Mouse (Mus musculus) embryo, embryonic 9.5 days (tissue): Measurements from ENCODE around the gene Kcnk2.

Source experiments
- DNase-seq: peaks from one replicate; pipeline ENCODE4 v3.0.0-alpha.2; 2017; ENCODE audit errors: extremely low spot score

Kcnk2 gene

DNA sequence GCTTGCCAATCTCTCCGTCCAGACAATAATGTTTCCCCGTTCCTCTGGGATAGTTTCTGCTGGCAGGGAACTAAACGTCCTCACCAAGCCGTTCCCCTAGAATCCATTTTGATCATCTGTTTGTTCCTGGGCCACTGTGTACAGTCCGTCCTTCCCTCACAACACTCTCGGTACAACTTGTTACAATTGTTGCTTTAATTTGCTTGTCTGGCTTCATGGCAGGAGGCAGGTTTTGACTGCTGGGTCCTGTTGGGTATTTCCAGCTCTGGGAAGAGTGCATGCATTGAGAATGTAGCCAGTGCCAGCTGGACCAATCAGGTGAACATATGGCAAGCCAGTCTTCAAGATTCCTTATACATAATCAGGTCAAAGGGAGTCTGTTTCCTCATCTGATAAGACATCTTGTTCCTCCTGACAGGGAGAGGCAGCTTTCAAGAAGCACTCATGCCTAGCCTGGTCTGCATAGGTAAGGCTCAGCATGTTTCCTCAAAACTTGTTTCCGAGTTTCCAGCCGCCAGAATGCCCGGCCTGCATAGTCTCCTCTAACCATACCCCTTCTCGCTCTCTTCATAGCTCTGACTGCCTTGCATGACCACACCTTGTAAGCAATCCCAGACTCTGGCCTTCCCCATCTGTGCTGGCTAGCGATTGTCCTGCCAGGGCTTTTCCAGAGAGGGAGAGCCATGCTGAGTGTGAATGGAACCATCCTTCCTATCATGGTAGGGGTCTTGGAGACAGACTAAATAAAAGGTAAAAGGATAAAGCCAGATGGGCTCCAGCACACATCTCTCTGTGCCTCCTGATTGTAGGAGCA is 184.1 kb downstream of the Kcnk2 start:
- DNase-seq: no peak

DNA sequence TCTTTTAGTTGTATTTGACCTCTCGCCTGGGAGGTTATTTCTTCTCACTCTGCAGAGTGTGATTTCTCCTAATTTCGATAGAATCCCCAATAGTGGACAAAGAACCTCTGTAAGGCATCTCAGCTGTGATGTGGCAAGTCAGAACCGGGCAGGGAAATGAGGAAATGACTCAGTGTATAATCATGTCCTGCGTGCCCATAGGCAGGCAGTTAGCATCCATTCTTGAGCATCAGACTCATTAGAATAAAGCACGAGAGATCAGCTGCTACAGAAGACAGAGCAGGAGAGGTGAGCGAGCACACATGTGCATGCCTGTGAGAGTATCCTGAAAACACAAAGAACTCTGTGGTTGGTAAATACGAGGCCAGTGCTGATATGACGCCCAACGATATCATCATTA is 186.9 kb downstream of the Kcnk2 start:
- no peak for DNase-seq

DNA sequence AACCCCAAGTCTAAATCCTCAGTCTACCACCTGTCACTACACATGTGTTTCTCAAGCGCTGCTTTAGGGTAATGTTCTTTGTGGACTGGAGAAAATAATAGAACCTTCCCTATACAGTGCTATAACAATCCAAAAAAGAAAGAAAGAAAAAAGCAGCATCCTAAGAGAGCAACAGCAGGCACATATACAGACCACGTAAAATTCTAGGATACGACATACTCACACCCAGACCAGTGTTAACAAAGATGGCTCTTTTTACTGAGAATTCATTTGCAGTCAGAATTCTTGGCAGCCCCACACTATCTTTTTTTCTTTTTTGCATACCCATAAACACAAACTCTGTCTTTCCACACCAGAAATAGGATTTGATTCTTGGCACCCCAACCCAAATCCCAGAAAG is 187.6 kb downstream of the Kcnk2 start:
- no peak for DNase-seq

DNA sequence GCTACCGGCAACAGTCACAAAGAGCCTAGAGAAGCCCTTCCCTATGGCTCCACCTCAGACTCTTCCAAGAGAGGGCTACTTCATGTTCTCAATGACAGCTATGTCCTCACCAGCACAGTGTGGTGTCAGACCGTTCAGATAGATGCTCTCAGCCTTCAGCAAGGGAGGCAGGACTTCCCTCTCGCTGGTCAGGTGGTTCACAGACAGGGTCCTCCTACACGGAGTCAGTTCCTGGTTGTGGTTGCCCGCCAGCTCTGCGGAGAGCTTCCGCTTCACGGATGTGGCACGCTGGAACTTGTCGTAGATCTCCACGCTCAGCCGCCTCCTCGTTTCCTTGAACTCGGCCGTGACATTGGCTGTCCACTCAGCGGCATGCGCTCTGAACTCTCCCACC is 192.4 kb downstream of the Kcnk2 start:
- no peak for DNase-seq

DNA sequence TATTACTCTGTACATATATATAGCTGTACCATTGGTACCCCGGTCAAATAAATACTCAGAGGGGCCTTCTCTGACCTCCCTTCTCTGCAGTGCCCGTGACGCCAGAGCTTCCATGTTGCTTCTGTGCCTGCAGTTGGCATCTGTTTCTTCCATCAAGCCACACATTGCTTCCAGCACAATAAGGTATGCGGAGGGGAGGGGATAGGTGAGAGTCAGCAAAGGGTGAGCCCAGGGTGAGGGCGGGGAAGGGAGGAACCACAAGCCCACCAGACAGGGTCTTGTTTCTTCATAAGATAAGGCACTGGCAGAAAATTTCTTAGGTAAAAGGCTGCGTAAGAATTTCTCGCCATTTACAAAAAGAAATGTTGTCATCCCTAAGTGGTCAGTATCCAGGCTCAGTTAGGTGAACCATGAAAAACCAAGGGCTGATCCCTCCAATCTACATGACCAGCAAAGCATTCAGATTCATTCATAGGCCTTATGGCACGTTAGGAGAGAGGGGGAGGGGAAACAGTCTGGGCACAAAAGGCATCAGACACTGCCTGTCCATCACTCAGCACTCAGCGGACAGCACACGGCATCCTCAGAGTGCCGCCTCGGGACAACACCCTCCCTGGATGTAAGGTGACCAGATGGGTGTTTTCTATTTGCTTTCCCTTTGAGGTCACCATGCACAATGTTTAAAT is 192.9 kb downstream of the Kcnk2 start:
- no peak for DNase-seq

DNA sequence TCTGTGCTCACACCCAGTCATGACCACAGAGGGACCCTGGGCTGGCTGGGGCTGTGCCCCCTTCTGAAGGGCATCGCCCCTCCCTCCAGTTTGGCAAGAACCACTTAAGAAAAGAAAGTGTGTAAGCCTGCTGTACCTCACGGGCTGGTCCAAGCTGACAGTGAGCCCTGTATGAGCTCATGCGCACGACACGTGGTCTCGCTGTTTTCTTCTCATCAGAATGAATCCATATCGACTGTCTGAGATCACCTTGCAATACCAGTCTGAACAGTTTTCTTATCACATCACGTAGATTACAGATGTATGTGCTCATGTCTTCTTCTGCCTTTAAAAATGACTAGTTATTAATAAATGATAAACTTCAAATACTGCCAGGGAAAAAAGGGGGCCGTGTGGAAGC is 193.5 kb downstream of the Kcnk2 start:
- DNase-seq: no peak

DNA sequence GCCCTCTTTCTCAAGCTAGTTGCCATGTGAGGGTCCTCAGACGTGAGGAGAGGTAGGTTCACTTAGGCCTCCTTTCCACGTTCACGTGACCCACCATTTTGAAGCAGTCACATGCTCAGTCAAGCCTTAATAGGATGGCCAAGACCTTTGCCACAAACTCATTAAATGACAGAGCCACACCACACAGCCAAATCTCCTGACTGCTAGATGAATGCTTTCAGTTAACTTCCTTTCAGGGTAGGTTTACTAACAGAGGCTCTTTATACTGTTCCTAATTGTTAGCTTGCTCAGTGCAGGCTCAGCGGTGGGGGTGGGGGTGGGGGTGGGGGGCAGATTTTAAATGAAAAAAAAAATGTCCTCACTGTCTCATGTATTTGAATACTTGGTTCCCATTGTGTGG is 206.3 kb downstream of the Kcnk2 start:
- no peak for DNase-seq

DNA sequence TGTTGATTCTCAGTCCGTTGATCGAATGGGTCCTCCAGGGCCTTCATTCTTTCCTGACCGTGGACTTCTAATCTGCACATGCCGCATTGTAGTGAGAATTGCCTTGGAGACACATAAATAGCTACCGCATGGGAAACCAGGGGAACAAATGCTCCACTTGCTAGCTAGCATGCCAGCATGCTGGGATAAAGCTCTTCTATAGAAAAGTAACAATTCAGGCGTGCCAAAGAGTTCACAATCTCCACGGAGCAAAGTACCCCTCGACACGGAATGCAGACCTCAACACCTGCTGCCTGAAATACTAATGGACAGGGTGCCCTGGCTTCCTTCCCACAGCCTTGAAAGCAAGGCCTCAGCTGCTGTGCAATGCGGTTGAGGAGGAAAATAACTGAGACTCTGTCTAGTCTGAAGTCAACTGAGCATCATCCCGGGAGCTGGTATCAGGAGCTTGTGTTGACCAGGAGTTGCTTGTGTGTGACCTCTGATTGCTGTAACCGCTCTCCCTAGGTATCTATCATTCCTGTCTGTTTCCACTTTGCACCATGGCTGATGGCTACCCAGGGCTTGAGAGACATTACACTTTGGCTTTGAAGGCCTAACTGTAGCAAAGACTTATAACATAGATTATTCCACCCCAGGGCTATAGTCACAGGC is 214.2 kb downstream of the Kcnk2 start:
- peak; percentile 19 for DNase-seq

DNA sequence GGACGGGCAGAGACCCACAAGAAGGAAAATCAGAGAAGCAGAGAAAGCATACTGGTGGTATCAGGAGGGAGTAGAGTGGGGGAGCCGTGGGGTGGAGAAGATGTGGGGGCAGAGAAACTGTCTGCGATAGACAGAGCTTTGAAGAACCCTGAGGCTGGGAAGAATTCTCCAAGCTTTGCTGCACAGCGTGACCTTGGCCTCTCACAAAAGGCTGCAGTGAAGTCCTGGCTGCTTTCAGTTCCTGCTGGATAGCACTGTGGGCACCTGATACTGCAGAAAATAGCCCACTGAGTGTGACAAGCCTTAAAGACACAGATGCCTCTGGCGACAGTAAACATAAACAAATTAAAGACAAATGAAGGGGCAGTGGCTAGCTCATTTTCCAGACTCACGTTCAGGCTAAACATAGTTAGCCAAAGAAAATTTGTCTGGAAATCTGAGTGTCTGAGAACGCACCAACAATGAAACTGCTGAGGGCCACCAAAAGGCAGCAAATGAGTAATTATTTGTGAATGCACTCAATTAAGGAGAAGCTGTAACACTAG is 216.8 kb downstream of the Kcnk2 start:
- DNase-seq: no peak

DNA sequence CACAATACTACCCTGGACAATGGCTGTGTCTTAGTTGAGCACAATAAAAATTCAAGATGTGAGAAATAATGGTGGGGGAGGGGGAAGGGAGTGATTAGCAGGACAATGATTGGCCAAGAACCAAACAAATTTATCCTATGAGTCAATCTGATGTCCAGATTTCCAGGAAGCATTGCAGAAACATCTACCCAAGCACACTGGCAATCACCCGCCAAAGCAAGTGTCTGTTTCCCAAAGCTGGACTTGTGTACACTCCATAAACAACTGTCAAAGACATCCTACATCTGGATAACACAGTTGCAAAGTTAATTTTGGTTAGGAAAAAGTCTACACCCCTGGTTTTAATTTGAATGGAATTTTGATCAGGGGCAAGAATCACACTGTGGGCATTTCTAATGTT is 224.3 kb downstream of the Kcnk2 start:
- no peak for DNase-seq

DNA sequence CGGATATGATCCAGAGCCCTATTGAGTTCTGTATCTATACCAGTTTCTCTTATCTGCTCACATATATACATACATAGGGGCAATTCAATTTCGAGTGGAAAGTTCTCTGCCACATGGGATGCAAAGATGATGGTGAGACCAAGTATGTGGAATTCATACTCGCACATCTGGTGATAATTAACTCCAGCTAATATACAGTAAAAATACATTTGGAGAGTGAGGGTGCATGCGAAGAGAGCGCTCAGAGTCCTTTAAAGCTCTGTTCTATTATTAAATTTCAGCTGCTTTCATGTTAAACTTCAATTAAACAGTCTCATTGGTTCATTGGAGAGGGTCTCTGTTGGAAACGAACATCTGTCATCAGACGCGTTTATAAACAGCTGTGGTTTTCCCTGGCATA is 228.6 kb downstream of the Kcnk2 start:
- DNase-seq: no peak

DNA sequence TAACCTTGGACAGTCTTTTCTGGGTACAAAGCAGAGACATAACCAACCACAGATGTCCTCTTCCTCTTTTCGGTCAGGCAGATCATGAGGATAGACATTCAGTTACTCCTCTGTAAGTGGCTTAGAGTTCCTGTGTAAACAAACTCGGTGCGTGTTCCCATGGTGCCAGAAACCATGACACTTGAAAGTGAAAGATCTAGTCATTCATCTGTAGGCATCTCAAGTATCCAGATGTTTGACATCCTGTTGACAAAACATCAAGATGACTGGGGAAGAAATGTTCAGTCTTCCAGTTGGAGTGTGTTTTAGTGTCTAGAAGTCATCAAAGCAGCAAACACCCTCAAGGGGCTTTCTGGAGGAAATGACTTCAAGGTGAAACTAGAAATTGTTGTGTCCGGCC is 230.9 kb downstream of the Kcnk2 start:
- no peak for DNase-seq

DNA sequence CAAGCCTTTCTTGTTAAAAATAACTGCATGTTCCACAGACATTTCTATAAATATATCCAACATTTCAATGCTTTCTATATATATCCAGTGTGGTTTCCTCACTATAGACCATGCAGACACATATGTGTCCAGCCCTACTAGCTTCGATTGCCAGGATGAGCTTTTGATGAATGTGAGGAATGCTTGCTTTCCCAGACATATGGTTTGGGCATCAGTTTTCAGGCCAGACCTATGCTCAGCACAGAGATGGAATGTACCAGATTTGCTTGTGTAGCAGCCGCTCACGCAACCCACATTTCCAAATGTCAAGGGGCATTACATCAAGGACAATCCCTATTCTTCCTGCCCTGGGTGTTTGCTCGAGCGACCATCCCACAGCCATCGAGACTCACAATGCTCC is 236.3 kb downstream of the Kcnk2 start:
- DNase-seq: no peak

DNA sequence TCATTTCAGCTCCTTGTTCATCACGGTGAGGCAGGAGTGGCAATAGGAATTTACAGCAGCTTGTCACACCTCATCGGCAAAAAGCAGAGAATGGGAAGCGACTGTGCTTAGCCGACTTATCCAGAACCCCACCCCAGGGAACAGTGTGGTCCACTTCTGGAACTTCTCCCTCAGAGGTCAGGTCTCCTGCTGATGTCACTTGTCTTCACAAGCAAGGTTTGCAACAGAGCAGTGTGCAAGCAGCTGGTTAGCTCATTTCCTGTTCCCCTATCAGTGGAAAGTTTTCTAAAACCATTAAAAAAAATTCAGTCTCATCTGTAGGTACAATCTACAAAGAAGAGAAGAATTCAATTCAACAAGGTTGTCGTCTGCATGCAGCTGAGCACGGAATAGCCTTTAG is 236.9 kb downstream of the Kcnk2 start:
- no peak for DNase-seq

DNA sequence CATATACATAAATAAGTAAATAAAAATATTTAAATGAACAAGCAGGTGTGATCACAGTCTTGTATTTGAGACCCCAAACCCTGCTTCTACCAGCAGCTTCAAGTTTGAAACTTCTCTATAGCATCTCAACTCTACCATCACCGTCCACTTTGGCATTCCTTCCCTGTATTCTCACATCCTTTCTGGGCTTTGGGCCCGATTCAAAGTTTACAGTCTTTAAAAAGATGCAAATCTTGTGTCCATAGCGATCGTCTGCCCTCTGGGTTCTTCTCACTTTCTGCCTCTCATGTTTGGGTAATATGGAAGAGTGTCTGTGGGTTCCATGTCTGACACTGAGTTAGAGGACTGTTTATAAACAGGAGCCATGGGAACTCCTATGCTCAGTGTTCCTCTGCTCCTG is 237.4 kb downstream of the Kcnk2 start:
- no peak for DNase-seq

DNA sequence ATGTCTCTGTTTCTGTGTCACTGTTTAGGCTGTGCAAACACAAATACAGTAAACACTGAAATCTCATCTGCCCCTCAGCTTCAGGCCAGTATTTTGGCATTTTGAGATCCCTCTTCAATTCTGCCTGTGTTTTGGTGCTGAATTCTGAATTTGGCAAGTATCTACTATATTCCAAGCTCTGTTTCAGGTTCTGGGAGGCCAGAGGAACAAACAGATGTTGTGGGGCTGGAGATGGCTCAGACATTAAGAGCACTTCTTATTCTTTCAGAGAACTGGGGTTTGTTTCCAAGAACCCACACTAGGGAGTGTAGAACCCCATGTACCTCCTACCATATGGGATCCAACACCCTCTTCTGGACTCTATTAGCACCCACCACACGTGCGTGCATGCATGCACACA is 237.8 kb downstream of the Kcnk2 start:
- DNase-seq: no peak
